Mouse (Mus musculus): ENCODE results near the gene Acox2. TPM values are rescaled to one million over a fixed set of nuclear protein-coding genes. Genes with fewer than 3 reads are reported as not detected.

Acox2 gene
- polyA plus RNA-seq, 1 experiment: not detected

DNA sequence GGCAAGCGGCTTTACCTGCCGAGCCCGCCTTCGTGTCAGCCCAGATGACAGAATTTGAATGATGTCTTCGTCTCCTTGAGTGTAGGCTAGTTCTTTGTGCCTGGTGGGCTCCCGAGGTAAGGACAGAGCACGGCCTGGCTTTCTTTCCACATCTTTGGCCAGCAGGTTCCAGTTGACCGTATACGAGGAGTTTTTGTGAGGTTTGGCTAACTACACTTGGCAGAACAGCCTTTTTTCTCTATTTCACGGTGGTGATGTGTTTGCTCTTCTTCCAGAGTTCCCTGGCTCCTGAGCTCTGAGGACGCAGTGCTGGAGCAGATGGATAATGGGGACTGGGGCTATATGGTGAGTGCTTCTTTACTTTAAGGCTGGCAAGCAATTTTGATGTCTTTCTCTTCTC lies 39.3 kb downstream of the Acox2 start:
- Histone ChIP-seq H3K4me1 (ENCODE audit: control insufficient read depth, insufficient read depth, low read length) (peaks cover 7% of the 10 kb centered on the region), H3K27ac (ENCODE audit: insufficient read depth, low read depth, low read length) (no peak overlapping the region), H3K4me3 (ENCODE audit: insufficient read depth, low read depth, low read length) (no peak overlapping the region)
- TF ChIP-seq POLR2A (IDR thresholded peaks at IDR 0.05; ENCODE audit: insufficient read depth, low read depth, low read length): no peak
- no peak for TF ChIP-seq CTCF (IDR thresholded peaks at IDR 0.05; ENCODE audit: insufficient read depth, low read depth, low read length)
- WGBS: 71% methylated on average over 11 of the region's 11 CpGs

DNA sequence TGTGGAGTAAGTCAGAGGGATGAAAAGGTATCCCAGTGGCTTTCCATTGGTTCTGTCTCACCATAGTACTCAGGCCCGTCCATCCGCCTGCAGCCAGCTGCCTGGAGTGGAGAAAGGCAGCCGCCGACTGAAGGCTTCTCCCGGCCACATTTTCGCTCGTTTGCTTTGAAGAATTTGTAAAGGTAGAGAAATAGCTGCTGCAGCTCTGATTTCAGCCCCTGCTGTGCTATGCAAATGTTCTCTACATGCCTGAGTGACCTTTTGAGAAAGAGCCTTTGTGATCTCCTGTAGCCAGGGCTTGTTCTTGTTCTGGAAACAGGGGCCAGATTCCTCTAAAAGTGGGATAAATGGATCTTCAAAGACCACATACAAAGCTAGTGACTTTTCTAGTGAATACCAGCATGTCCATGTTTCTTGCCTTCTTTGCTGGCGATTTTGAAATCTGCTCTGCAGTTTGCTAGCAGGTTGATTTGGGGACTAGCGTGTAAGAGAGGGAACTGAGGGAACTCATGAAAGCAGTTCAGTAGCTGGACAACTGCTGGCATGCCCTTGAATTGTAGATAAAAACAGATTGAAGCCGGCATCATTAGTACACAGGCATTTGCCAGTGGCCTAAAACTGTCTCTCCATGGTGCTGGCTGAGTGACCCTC lies 40.3 kb downstream of the Acox2 start:
- WGBS: 57% methylated on average over 10 of the region's 10 CpGs
- TF ChIP-seq POLR2A (IDR thresholded peaks at IDR 0.05; ENCODE audit: insufficient read depth, low read depth, low read length): no peak
- no peak for TF ChIP-seq CTCF (IDR thresholded peaks at IDR 0.05; ENCODE audit: insufficient read depth, low read depth, low read length)
- Histone ChIP-seq H3K4me3 (ENCODE audit: insufficient read depth, low read depth, low read length) (no peak overlapping the region), H3K27ac (ENCODE audit: insufficient read depth, low read depth, low read length) (no peak overlapping the region), H3K4me1 (ENCODE audit: control insufficient read depth, insufficient read depth, low read length) (peaks cover 7% of the 10 kb centered on the region)

DNA sequence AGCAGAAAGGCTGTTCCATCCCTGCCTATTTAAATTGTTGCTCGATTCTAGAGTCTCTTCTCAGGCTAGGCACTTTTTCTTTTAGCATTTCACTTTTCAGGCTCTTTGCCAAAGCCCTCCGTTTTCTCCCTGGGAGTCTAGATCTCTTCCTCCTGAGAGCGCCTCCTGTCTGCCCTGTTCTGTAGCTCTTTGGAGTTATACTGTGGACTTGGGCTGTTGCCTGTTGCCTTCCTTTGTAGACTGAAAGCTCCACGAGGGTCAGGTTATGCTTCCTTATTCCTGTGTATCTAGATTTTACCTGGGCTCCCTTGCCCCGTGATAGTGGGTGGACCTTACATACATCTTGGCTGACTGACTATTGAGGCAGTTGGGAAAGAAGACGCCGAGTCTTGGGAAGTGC lies 40.9 kb downstream of the Acox2 start:
- Histone ChIP-seq H3K4me3 (ENCODE audit: insufficient read depth, low read depth, low read length) (no peak overlapping the region), H3K27ac (ENCODE audit: insufficient read depth, low read depth, low read length) (no peak overlapping the region)
- WGBS: 34% methylated on average over 7 of the region's 7 CpGs

DNA sequence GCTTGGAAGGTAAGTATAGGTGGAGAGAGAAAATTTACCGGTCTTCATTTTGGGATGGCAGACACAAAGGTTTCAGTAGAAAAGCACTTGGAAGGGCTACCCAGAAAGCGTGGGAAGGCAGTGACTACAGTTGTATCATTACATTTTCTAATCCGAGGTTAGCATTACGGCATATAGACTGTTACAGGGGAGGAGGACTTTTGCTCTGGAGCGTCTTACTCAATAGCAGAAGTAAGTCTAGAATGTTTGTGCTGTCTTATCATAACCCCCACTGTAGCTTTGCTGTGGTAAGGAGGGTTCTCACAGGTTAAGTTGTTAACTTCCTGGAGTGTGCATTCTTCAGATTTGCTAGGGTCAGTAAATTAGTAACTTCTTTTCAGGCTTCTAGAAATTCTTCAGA lies 43.1 kb downstream of the Acox2 start:
- Histone ChIP-seq H3K4me1 (ENCODE audit: control insufficient read depth, insufficient read depth, low read length) (peaks cover 11% of the 10 kb centered on the region), H3K4me3 (ENCODE audit: insufficient read depth, low read depth, low read length) (no peak overlapping the region), H3K27ac (ENCODE audit: insufficient read depth, low read depth, low read length) (no peak overlapping the region)
- TF ChIP-seq CTCF (IDR thresholded peaks at IDR 0.05; ENCODE audit: insufficient read depth, low read depth, low read length) (no peak), POLR2A (IDR thresholded peaks at IDR 0.05; ENCODE audit: insufficient read depth, low read depth, low read length) (no peak)
- 39% methylated on average over 5 of the region's 5 CpGs for WGBS

More for the DNA sequence above, 40.9 kb downstream of the Acox2 start:
- TF ChIP-seq CTCF (IDR thresholded peaks at IDR 0.05; ENCODE audit: insufficient read depth, low read depth, low read length) (no peak), POLR2A (IDR thresholded peaks at IDR 0.05; ENCODE audit: insufficient read depth, low read depth, low read length) (no peak)
- peaks cover 11% of the 10 kb centered on the region for H3K4me1 ChIP-seq (ENCODE audit: control insufficient read depth, insufficient read depth, low read length)

DNA sequence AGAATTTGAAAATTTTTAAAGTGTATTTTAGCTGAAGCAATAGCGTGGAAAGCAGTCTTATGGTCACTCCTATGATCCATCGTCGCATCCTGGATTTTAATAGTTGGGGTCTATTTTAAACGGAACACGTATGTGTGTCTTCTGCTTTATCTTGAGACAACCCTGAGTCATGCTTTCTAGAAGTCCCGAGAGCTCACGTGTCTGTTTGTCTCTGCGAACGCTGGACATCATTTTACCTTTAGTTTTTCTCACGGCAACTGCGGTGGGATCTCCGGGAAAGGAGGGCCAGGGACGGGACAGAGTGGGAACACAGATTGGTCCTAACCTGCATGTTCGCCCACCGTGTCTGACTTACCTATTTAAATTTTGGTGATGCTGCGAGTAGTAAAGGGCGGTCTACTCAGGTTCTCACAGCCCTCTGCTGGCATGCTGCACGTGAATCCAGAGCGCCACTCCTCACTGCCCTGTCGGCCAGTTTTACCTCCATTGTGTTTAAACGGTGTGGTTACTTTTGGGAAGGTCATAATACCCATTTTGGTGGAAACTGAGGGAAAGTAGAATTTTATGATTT lies 43.9 kb downstream of the Acox2 start:
- WGBS: 27% methylated on average over 21 of the region's 21 CpGs
- H3K4me3 ChIP-seq (ENCODE audit: insufficient read depth, low read depth, low read length): peak overlapping the region; percentile 28
- H3K4me1 ChIP-seq (ENCODE audit: control insufficient read depth, insufficient read depth, low read length): peaks cover 11% of the 10 kb centered on the region
- TF ChIP-seq POLR2A (IDR thresholded peaks at IDR 0.05; ENCODE audit: insufficient read depth, low read depth, low read length) (no peak), CTCF (IDR thresholded peaks at IDR 0.05; ENCODE audit: insufficient read depth, low read depth, low read length) (no peak)
- H3K27ac ChIP-seq (ENCODE audit: insufficient read depth, low read depth, low read length): no peak overlapping the region

DNA sequence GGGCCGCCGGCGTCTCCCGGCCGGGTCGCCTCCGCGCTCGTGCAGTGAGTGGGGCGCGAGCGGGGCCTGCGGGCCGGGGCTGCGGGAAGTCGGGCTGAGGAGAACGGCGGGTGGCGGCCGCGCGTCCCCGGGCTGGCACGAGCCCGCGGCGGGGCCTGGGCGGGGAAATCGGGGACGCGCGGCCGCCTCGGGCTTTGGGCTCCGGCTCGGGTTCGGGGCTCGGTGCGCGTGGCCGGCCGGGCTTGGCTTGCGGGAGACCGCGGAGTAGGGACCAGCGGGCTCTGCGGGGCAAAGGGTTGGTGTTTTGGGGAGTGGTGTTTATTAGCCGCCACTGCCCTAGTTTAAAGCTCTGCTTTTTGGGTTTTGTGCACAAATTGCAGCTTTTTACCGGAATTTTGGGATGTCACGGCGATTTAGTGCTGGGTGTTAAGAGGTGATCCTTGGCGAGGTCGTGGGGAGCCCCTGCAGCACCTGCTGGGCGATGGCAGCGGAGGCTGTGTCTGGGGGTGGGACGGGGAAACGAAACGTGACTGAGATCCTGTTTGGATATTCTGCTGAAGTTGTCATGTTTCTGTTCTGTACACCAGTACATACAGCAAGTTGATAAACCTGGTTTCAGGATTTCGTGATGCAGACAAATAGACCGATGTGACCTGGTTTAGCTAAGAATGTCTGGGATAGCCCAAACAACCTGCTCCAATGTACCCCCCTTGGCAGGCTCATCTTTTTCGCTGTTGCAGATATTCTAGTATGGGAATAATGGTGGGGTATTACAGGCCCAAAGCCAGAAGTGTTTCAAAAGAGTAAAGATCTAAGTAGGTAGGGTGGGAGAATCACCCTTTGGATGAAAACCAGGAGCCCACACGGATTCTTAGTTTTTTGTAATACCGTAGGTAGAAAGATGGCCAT lies 44.6 kb downstream of the Acox2 start:
- H3K27ac ChIP-seq (ENCODE audit: insufficient read depth, low read depth, low read length): peak overlapping the region; percentile 28; the same call in 1 of the 2 replicates
- H3K4me3 ChIP-seq (ENCODE audit: insufficient read depth, low read depth, low read length): peak overlapping the region; percentile 60
- 0 out of 2 replicates have a peak, but pooled peaks have one; percentile 36 for TF ChIP-seq POLR2A (IDR thresholded peaks at IDR 0.05; ENCODE audit: insufficient read depth, low read depth, low read length)
- TF ChIP-seq CTCF (IDR thresholded peaks at IDR 0.05; ENCODE audit: insufficient read depth, low read depth, low read length): no peak
- peaks cover 7% of the 10 kb centered on the region for H3K4me1 ChIP-seq (ENCODE audit: control insufficient read depth, insufficient read depth, low read length)
- WGBS: 4% methylated on average over 63 of the region's 63 CpGs

DNA sequence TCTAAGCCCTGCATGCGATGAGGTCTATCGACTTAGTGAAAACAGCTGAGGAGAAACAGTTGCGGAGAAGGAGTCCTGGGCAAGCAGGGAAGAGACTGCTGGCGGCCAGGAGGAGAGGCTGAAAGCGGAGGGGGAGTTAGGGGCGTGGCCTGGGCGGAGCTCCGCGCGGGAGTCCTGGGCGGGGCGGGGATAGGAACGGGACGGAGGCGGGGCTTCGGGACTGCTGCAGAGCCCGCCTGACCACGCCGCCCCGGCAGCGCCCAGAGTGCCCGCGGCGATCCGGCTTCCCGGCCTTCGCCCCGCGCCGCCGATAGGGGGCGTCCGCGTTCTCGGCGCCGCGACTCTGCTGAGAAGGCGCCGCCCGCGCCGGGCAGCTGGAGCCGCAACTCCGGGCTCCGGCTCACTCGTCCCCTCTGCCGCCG lies 45.3 kb downstream of the Acox2 start, which contains the start of gene Kctd6:
Gene Kctd6 (plus strand): TSS at position 338 of the 422 bp plus-strand sequence.
- WGBS: 1% methylated on average over 48 of the region's 49 CpGs
- Histone ChIP-seq H3K4me3 (ENCODE audit: insufficient read depth, low read depth, low read length) (peak within 1 kb of the TSS; percentile 60), H3K27ac (ENCODE audit: insufficient read depth, low read depth, low read length) (peak within 1 kb of the TSS; percentile 28; the same call in 1 of the 2 replicates), H3K4me1 (ENCODE audit: control insufficient read depth, insufficient read depth, low read length) (peaks cover 12% of the 10 kb centered on the region)
- TF ChIP-seq CTCF (IDR thresholded peaks at IDR 0.05; ENCODE audit: insufficient read depth, low read depth, low read length): peak; percentile 67
- TF ChIP-seq POLR2A (IDR thresholded peaks at IDR 0.05; ENCODE audit: insufficient read depth, low read depth, low read length): no peak

DNA sequence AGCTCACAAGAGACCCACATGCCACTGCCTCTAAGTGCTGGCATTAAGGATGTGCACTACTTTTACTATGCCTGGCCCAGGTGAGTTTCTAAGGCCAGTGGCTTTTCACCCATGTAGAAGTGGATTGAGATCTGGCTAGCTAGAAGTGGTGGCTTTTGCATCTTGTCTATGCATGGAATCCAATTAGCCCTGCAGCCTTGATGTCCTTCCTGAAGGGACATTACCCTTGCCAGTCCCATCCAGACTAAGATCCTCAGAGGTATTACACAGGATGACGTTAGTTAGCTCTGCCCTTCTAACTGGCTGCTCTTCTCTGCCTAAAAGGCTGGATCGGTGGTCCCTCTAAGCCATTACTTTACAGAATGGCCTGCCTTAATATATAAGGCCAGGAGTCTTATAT lies 46.2 kb downstream of the Acox2 start:
- Histone ChIP-seq H3K4me3 (ENCODE audit: insufficient read depth, low read depth, low read length) (no peak overlapping the region), H3K27ac (ENCODE audit: insufficient read depth, low read depth, low read length) (no peak overlapping the region), H3K4me1 (ENCODE audit: control insufficient read depth, insufficient read depth, low read length) (peaks cover 17% of the 10 kb centered on the region)
- WGBS: 90% methylated on average over 2 of the region's 2 CpGs
- TF ChIP-seq CTCF (IDR thresholded peaks at IDR 0.05; ENCODE audit: insufficient read depth, low read depth, low read length): no peak
- no peak for TF ChIP-seq POLR2A (IDR thresholded peaks at IDR 0.05; ENCODE audit: insufficient read depth, low read depth, low read length)

Data from olfactory bulb, adult 2 months (tissue).